Mouse (Mus musculus) testis, adult 2 months (tissue): ENCODE measurements around the gene Acsm1. TPM values are rescaled to one million over a fixed set of nuclear protein-coding genes. Genes with fewer than 3 reads are reported as not detected.
"Not testable (repeated sequence)": the region's sequence is repeated elsewhere in the genome, so short reads cannot be mapped to it uniquely, and the experiment has no call there.

ENCODE experiments used
- H3K27ac ChIP-seq: fragments of 200-500 bp; 2 replicates; pipeline ENCODE4 v1.5.1; 2012; ENCODE audit warnings: low read depth, low read length; ENCODE audit not compliant: control insufficient read depth, insufficient read depth
- H3K27me3 ChIP-seq: fragments of 200-500 bp; 2 replicates; pipeline ENCODE4 v1.6.1; 2012; ENCODE audit warnings: mild to moderate bottlenecking, low read length, moderate library complexity; ENCODE audit not compliant: control insufficient read depth, insufficient read depth
- H3K36me3 ChIP-seq: fragments of 200-500 bp; 2 replicates; pipeline ENCODE4 v1.6.1; 2012; ENCODE audit warnings: mild to moderate bottlenecking, low read length; ENCODE audit not compliant: control insufficient read depth, insufficient read depth
- H3K4me1 ChIP-seq: fragments of 200-500 bp; 2 replicates; pipeline ENCODE4 v1.6.1; 2012; ENCODE audit warnings: low read length; ENCODE audit not compliant: control insufficient read depth, insufficient read depth
- H3K4me3 ChIP-seq: fragments of 200-500 bp; 2 replicates; pipeline ENCODE4 v1.5.1; 2012; ENCODE audit warnings: low read depth, mild to moderate bottlenecking, low read length, moderate library complexity, mixed read lengths; ENCODE audit not compliant: control insufficient read depth
- CTCF ChIP-seq: fragments of 200-500 bp; IDR thresholded peaks from 2 replicates; pipeline ENCODE4 v1.5.1; 2012; ENCODE audit warnings: low read depth, mild to moderate bottlenecking, inconsistent platforms, low read length, moderate library complexity; ENCODE audit not compliant: control insufficient read depth, insufficient read depth, insufficient replicate concordance
- POLR2A ChIP-seq: fragments of 200-500 bp; IDR thresholded peaks from 2 replicates; pipeline ENCODE4 v1.6.1; 2012; ENCODE audit warnings: low read depth, mild to moderate bottlenecking, inconsistent platforms, low read length, moderate library complexity; ENCODE audit not compliant: control insufficient read depth
- polyA plus RNA-seq: library from polyadenylated mRNA; depleted of rRNA; stranded (reverse); fragments of >200 nt; gene quantifications from 2 replicates; pipeline ENCODE4 v1.2.3, GENCODE M21; 2012; rRNA removed

Gene Acsm1
- not detected in 2 replicates for polyA plus RNA-seq

DNA sequence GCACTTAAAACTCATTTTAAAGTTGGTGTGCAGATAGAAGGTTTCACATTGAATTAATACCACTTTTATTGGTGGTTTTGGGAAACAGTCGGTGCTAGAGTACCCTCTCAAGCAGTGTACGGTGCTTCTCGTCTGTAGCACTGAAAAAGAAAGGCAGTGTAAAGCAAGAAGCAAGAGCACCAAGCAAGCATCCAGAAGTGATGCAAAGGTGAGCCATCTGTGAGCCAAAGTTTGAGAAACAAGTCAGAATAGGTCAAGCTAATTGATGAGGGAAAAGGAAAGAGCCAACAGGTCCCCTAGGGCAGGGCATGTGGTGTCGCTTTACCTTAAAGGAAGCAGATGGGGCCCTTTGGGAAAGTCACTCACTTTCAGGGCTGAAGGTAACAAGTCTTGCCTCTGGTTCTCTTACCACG is at the start of gene Acsm1:
Acsm1 (plus strand) TSS at position 363 of the 413 bp plus-strand sequence.
- no peak for TF ChIP-seq CTCF
- no peak for TF ChIP-seq POLR2A
- no peak within 1 kb of the TSS for H3K4me3 ChIP-seq
- no peak within 1 kb of the TSS for H3K27ac ChIP-seq
- no peaks in the 10 kb centered on the region for H3K27me3 ChIP-seq
- no peaks in the 10 kb centered on the region for H3K4me1 ChIP-seq
- H3K36me3 ChIP-seq, result no peaks in the 10 kb centered on the region

DNA sequence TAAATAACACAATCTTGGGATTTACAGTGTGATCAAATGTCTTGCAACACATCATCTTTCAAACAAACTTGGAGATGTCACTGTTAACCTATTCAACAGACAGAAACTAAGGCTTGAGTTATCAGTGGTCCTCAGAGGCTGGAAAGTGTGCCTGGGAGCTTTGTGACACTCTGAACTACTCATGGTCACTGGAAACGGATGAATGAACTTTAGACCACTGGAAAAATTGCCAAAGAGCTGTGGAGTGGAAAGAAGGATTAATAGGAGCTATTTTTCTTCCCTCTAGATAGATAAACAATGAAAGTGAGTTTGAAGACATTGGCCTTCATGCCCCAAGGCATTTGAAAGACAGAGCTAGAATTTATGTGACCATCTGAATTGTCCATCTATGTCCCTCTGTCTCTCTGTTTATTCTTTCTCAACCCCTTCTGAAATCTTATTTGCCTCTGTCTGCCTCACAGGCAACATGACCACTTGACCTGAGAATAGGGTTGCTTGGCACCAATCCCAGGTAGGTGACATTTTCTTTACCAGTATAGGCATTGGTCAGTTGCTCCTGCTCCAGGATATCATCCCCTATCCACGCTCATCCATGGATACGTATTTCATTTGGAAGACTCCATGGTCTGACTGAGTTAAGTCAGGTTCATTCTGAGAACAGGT is 46.9 kb upstream of the Acsm1 start:
- Histone ChIP-seq H3K4me3 (no peak overlapping the region), H3K4me1 (no peaks in the 10 kb centered on the region), H3K27me3 (no peaks in the 10 kb centered on the region), H3K27ac (no peak overlapping the region), H3K36me3 (no peaks in the 10 kb centered on the region)
- TF ChIP-seq POLR2A, result no peak
- no peak for TF ChIP-seq CTCF

DNA sequence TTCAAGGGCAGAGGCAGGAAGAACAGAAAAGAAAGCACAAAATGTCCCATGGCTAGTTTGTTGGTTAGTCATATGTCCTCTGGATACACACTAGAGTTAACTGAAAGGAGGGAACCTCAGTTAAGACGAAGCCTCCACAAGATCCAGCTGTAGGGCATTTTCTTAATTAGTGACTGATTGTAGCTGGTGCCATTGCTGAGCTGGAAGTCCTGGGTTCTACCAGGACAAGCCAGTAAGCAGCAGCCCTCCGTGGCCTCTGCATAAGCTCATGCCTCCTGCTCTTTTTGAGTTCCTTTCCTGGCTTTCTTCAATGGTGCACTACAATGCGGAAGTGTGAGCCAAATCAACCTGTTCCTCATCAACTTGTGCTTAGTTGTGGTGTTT is 46.4 kb upstream of the Acsm1 start:
- H3K27ac ChIP-seq, result no peak overlapping the region
- no peaks in the 10 kb centered on the region for H3K4me1 ChIP-seq
- TF ChIP-seq CTCF (no peak), POLR2A (no peak)
- no peak overlapping the region for H3K4me3 ChIP-seq
- no peaks in the 10 kb centered on the region for H3K27me3 ChIP-seq
- H3K36me3 ChIP-seq, result no peaks in the 10 kb centered on the region

DNA sequence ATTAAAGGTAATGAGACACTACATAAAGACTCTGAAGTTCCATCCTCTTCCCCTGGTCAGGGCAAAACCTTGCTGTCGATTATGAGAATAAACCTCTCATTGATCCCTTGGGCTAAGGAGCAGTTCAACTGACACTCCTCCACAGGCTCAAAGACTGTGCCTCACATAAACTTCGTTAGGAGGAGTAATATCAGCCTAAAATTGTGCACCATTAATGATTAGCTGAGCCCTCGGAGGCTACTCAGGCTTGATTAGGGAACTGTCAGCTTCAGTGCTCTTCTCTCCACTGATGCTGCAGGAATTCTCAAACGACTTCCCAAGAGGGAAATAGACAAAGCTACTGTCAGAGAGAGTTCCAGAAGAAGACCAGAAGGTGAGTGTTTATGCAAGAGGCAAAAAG is 45.4 kb upstream of the Acsm1 start:
- Histone ChIP-seq H3K27ac (no peak overlapping the region), H3K4me1 (no peaks in the 10 kb centered on the region), H3K4me3 (no peak overlapping the region), H3K27me3 (no peaks in the 10 kb centered on the region), H3K36me3 (no peaks in the 10 kb centered on the region)
- TF ChIP-seq CTCF (no peak), POLR2A (no peak)

DNA sequence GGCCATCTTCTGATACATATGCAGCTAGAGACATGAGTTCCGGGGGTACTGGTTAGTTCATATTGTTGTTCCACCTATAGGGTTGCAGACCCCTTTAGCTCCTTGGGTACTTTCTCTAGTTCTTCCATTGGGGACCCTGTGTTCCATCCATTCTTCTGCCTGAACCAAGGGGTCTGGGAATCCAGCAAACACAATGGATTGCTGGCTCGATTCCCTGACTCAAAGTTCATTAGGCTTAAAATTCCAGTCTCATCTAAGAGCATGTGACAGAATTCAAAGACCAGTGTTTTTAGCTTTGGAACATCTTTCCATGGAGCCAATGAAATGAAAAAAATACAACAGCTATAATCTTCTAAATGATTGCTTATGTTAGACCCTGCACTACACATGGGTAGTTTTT is 44.4 kb upstream of the Acsm1 start:
- H3K36me3 ChIP-seq, H3K27me3 ChIP-seq, H3K4me1 ChIP-seq, H3K4me3 ChIP-seq, H3K27ac ChIP-seq: not testable (repeated sequence)

DNA sequence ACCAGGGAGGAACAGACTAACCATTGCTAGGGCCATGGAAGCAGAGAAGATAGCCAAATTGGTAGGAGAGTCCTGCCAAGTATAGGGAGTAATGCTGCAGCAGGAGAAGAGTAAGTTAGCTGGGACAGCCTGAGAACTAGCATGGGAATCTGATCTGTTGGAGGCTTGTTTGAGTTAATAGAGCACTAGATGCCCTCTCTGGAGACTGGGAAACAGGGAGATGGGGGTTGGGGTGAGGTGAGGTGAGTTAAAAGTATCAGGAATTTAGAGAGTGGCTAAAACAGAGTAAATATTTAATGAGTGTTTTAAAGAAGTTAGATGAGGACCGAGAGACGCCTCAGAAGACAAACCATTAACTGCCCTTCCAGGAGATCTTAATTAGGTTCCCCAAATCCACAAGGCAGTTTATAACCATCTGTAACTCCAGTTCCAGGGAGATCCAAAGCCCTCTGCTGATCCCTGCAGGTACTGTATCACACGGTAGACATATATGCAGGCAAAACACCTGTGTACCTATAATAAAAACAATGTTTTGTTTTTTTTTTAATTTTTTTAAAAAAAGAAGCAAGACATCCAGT is 12.2 kb upstream of the Acsm1 start:
- H3K4me1 ChIP-seq, result no peaks in the 10 kb centered on the region
- TF ChIP-seq POLR2A (no peak), CTCF (no peak)
- no peak overlapping the region for H3K4me3 ChIP-seq
- H3K36me3 ChIP-seq, result no peaks in the 10 kb centered on the region
- no peaks in the 10 kb centered on the region for H3K27me3 ChIP-seq
- H3K27ac ChIP-seq, result no peak overlapping the region

DNA sequence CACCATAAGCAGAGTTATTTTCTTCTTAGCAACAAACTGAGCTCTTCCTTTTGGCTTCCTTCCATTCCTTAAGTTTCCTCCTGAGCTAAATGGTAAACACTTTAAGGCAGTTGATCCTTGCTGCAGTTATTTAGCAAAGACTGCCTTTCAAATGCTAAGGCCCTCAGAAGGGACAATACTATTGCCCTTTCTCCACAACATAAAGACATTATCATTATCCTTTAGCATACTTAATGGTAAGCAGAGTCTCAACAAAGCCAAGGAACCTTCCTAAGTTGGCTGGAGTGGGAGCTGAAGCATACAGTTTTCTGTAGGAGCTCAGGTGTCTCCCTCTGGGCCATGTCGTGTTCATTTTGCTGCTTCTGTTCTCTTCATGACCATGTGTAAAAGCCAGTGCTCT is 11.5 kb upstream of the Acsm1 start:
- H3K36me3 ChIP-seq, result no peaks in the 10 kb centered on the region
- H3K4me3 ChIP-seq, result no peak overlapping the region
- H3K27me3 ChIP-seq, result no peaks in the 10 kb centered on the region
- TF ChIP-seq POLR2A, result no peak
- TF ChIP-seq CTCF, result no peak
- no peak overlapping the region for H3K27ac ChIP-seq
- no peaks in the 10 kb centered on the region for H3K4me1 ChIP-seq
